Mouse (Mus musculus) hindbrain, embryonic 13.5 days (tissue): ENCODE measurements around the gene Rbl2. TPM values are rescaled to one million over a fixed set of nuclear protein-coding genes. Genes with fewer than 3 reads are reported as not detected.

Source experiments
- ATAC-seq: fragments of 200-750 bp; cut with Nextera tagmentation; 2 replicates; pipeline ENCODE4 v1.8.0; 2017; ENCODE audit warnings: moderate TSS enrichment; ENCODE audit not compliant: low FRiP score
- H3K27ac ChIP-seq: fragments of 300-500 bp; sonication (generic); 2 replicates; pipeline ENCODE4 v1.5.1; 2015; ENCODE audit warnings: inconsistent platforms, mild to moderate bottlenecking, moderate library complexity
- H3K27me3 ChIP-seq: fragments of 300-500 bp; sonication (generic); 2 replicates; pipeline ENCODE4 v1.6.1; 2015; ENCODE audit warnings: mild to moderate bottlenecking, inconsistent platforms
- H3K36me3 ChIP-seq: fragments of 300-500 bp; sonication (generic); 2 replicates; pipeline ENCODE4 v1.6.1; 2015; ENCODE audit warnings: mild to moderate bottlenecking, inconsistent platforms
- H3K4me1 ChIP-seq: fragments of 300-500 bp; sonication (generic); replicated peaks from 2 replicates; pipeline ENCODE4 v1.6.1; 2015; ENCODE audit warnings: inconsistent platforms
- H3K4me2 ChIP-seq: fragments of 300-500 bp; sonication (generic); 2 replicates; pipeline ENCODE4 v1.6.1; 2015; ENCODE audit warnings: inconsistent platforms, mild to moderate bottlenecking, moderate library complexity
- H3K4me3 ChIP-seq: fragments of 300-500 bp; sonication (generic); 2 replicates; pipeline ENCODE4 v1.5.1; 2015; ENCODE audit warnings: mild to moderate bottlenecking, inconsistent platforms
- H3K9ac ChIP-seq: fragments of 300-500 bp; sonication (generic); 2 replicates; pipeline ENCODE4 v1.6.1; 2015; ENCODE audit warnings: mild to moderate bottlenecking, inconsistent platforms
- H3K9me3 ChIP-seq: fragments of 300-500 bp; sonication (generic); 2 replicates; pipeline ENCODE4 v1.6.1; 2016; ENCODE audit warnings: inconsistent platforms
- WGBS: fragments of 180-500 bp; shearing (Covaris S2); methylation state at CpG from one replicate; pipeline ENCODE4 v1.1.7; 2015; 5-methylcytosine and 5-hydroxymethylcytosine counted together
- polyA plus RNA-seq: library from polyadenylated mRNA; unstranded; fragments of >200 nt; fragmentation: Nextera tagmentation; extraction: Ambion mirVana; gene quantifications from 2 replicates; pipeline ENCODE4 v1.2.1, GENCODE M21; 2015

Gene Rbl2
- polyA plus RNA-seq, 1 experiment from 2014 or later: 19.4 TPM

GRCm38 (mm10) chr8:91114428-91114827, 44.6 kb downstream of the Rbl2 start:
- WGBS: 91% methylated on average over 5 of the region's 5 CpGs
- Histone ChIP-seq H3K36me3 (peaks cover 74% of the 10 kb centered on the region), H3K27ac (no peak overlapping the region), H3K4me3 (no peak overlapping the region), H3K4me2 (no peak overlapping the region), H3K9ac (no peak overlapping the region), H3K27me3 (no peaks in the 10 kb centered on the region), H3K4me1 (no peaks in the 10 kb centered on the region), H3K9me3 (no peaks in the 10 kb centered on the region)
- no peak for ATAC-seq

GRCm38 (mm10) chr8:91114910-91115309, 45.1 kb downstream of the Rbl2 start:
- 74% methylated on average over 11 of the region's 11 CpGs for WGBS

GRCm38 (mm10) chr8:91117537-91117936, 47.7 kb downstream of the Rbl2 start:
- Histone ChIP-seq H3K9ac (no peak overlapping the region), H3K4me2 (no peak overlapping the region), H3K36me3 (peaks cover 94% of the 10 kb centered on the region), H3K4me3 (no peak overlapping the region), H3K9me3 (no peaks in the 10 kb centered on the region), H3K4me1 (no peaks in the 10 kb centered on the region), H3K27me3 (no peaks in the 10 kb centered on the region), H3K27ac (no peak overlapping the region)
- no peak for ATAC-seq
- WGBS: 92% methylated on average over 4 of the region's 4 CpGs

More at GRCm38 (mm10) chr8:91114910-91115309, 45.1 kb downstream of the Rbl2 start:
- ATAC-seq: no peak
- Histone ChIP-seq H3K27me3 (no peaks in the 10 kb centered on the region), H3K9me3 (no peaks in the 10 kb centered on the region), H3K4me3 (no peak overlapping the region), H3K4me2 (no peak overlapping the region), H3K4me1 (no peaks in the 10 kb centered on the region), H3K36me3 (peaks cover 79% of the 10 kb centered on the region), H3K27ac (no peak overlapping the region), H3K9ac (no peak overlapping the region)

- no peak overlapping the region for H3K27ac ChIP-seq
- H3K4me3 ChIP-seq: no peak overlapping the region
- H3K27me3 ChIP-seq: no peaks in the 10 kb centered on the region
- H3K9me3 ChIP-seq: no peaks in the 10 kb centered on the region
- WGBS: 77% methylated on average over 3 of the region's 3 CpGs
- ATAC-seq: no peak
- H3K9ac ChIP-seq: no peak overlapping the region
- H3K4me2 ChIP-seq: no peak overlapping the region
- no peaks in the 10 kb centered on the region for H3K4me1 ChIP-seq
- H3K36me3 ChIP-seq: peaks cover 94% of the 10 kb centered on the region
Observed at GRCm38 (mm10) chr8:91118131-91118530, 48.3 kb downstream of the Rbl2 start.

- no peaks in the 10 kb centered on the region for H3K4me1 ChIP-seq
- ATAC-seq: no peak
- H3K4me2 ChIP-seq: no peak overlapping the region
- H3K27me3 ChIP-seq: no peaks in the 10 kb centered on the region
- no peak overlapping the region for H3K4me3 ChIP-seq
- no peaks in the 10 kb centered on the region for H3K9me3 ChIP-seq
- H3K36me3 ChIP-seq: peaks cover 91% of the 10 kb centered on the region
- no peak overlapping the region for H3K27ac ChIP-seq
- H3K9ac ChIP-seq: no peak overlapping the region
- WGBS: 92% methylated on average over 5 of the region's 5 CpGs
Observed at GRCm38 (mm10) chr8:91124315-91124714, 54.5 kb downstream of the Rbl2 start.

GRCm38 (mm10) chr8:91126786-91127185, 56.9 kb downstream of the Rbl2 start:
- Histone ChIP-seq H3K4me3 (no peak overlapping the region), H3K4me1 (peaks cover 10% of the 10 kb centered on the region), H3K27me3 (no peaks in the 10 kb centered on the region), H3K9me3 (no peaks in the 10 kb centered on the region), H3K27ac (no peak overlapping the region), H3K4me2 (no peak overlapping the region), H3K36me3 (peaks cover 81% of the 10 kb centered on the region), H3K9ac (no peak overlapping the region)
- 96% methylated on average over 8 of the region's 8 CpGs for WGBS
- no peak for ATAC-seq

GRCm38 (mm10) chr8:91132731-91133130, 62.9 kb downstream of the Rbl2 start:
- ATAC-seq: no peak
- Histone ChIP-seq H3K27ac (no peak overlapping the region), H3K36me3 (peaks cover 30% of the 10 kb centered on the region), H3K4me3 (peak overlapping the region; percentile 67), H3K4me1 (peaks cover 34% of the 10 kb centered on the region), H3K4me2 (peak overlapping the region; percentile 87), H3K27me3 (no peaks in the 10 kb centered on the region), H3K9me3 (no peaks in the 10 kb centered on the region), H3K9ac (peak overlapping the region; percentile 92)
- 84% methylated on average over 4 of the region's 4 CpGs for WGBS

- peak overlapping the region; percentile 92 for H3K9ac ChIP-seq
- H3K4me1 ChIP-seq: peaks cover 34% of the 10 kb centered on the region
- peak overlapping the region; percentile 89 for H3K27ac ChIP-seq
- peak overlapping the region; percentile 87 for H3K4me2 ChIP-seq
- H3K36me3 ChIP-seq: peaks cover 22% of the 10 kb centered on the region
- under 1% methylated on average over 57 of the region's 58 CpGs for WGBS
- H3K9me3 ChIP-seq: no peaks in the 10 kb centered on the region
- peak overlapping the region; percentile 67 for H3K4me3 ChIP-seq
- peak; percentile 75 for ATAC-seq
- H3K27me3 ChIP-seq: no peaks in the 10 kb centered on the region
Observed at GRCm38 (mm10) chr8:91133441-91134069, 63.7 kb downstream of the Rbl2 start.

GRCm38 (mm10) chr8:91134070-91134475, 64.2 kb downstream of the Rbl2 start:
- H3K4me1 ChIP-seq: peaks cover 34% of the 10 kb centered on the region
- peak overlapping the region; percentile 92 for H3K9ac ChIP-seq
- H3K4me2 ChIP-seq: peak overlapping the region; percentile 46
- peaks cover 16% of the 10 kb centered on the region for H3K36me3 ChIP-seq
- H3K27ac ChIP-seq: peak overlapping the region; percentile 89
- under 1% methylated on average over 24 of the region's 24 CpGs for WGBS
- H3K9me3 ChIP-seq: no peaks in the 10 kb centered on the region
- H3K4me3 ChIP-seq: peak overlapping the region; percentile 67
- H3K27me3 ChIP-seq: no peaks in the 10 kb centered on the region
- ATAC-seq: peak; percentile 99

GRCm38 (mm10) chr8:91134659-91135058, 64.8 kb downstream of the Rbl2 start:
- Histone ChIP-seq H3K4me1 (peaks cover 34% of the 10 kb centered on the region), H3K9me3 (no peaks in the 10 kb centered on the region), H3K27ac (peak overlapping the region; percentile 89), H3K36me3 (peaks cover 11% of the 10 kb centered on the region), H3K4me3 (peak overlapping the region; percentile 67), H3K27me3 (no peaks in the 10 kb centered on the region), H3K4me2 (peak overlapping the region; percentile 46), H3K9ac (peak overlapping the region; percentile 55)
- WGBS: 45% methylated on average over 12 of the region's 12 CpGs
- ATAC-seq: no peak

GRCm38 (mm10) chr8:91135308-91136181, 65.7 kb downstream of the Rbl2 start:
- Histone ChIP-seq H3K4me2 (no peak overlapping the region), H3K4me1 (peaks cover 34% of the 10 kb centered on the region), H3K36me3 (peaks cover 6% of the 10 kb centered on the region; the same call in 1 of the 2 replicates), H3K4me3 (no peak overlapping the region), H3K27me3 (no peaks in the 10 kb centered on the region), H3K27ac (peak overlapping the region; percentile 89), H3K9ac (no peak overlapping the region), H3K9me3 (no peaks in the 10 kb centered on the region)
- ATAC-seq: no peak
- 57% methylated on average over 14 of the region's 14 CpGs for WGBS

GRCm38 (mm10) chr8:91140828-91141227, 71.0 kb downstream of the Rbl2 start:
- Histone ChIP-seq H3K9me3 (no peaks in the 10 kb centered on the region), H3K9ac (no peak overlapping the region), H3K4me2 (no peak overlapping the region), H3K4me3 (no peak overlapping the region), H3K36me3 (no peaks in the 10 kb centered on the region), H3K27ac (no peak overlapping the region), H3K4me1 (no peaks in the 10 kb centered on the region), H3K27me3 (no peaks in the 10 kb centered on the region)
- 90% methylated on average over 4 of the region's 4 CpGs for WGBS
- ATAC-seq: no peak
